Mouse (Mus musculus) spleen, postnatal 36 days (tissue): ENCODE data around the gene Dnajc22.

Experiments
- DNase-seq, 2 experiments: peaks; one replicate each; pipeline ENCODE4 v3.0.0; 2022; ENCODE audit warnings: low spot score in 2 of 2, mixed read lengths in 1 of 2

The Dnajc22 gene

DNA sequence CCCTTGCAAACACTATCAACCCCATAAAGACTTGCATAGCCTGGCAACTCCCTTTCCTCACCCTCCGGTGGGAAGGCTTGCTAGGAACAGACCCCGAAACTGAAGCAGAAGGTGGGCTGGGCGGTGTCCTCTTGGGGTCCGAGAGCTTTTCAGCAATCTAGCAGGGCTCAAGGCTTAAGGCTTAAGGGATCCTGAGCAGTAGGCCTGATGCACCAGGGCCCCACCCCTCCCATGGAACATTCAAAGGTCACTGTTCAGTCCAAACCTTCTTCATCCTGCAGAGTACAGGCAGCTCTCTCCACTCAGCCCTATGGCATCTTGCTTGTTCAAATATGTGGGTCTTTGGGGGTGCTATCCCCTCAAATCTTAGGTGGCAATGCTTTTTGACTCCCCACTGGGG is 7.0 kb upstream of the Dnajc22 start:
- DNase-seq, result no peak

GRCm38 (mm10) chr15:99087253-99088075 is 5.5 kb upstream of the Dnajc22 start, which contains the start of gene C1ql4:
TSS of gene C1ql4 (minus strand) at chr15:99087817.
- DNase-seq, result no peak

GRCm38 (mm10) chr15:99088292-99088691 is 4.7 kb upstream of the Dnajc22 start:
- peak; percentile 44 to 53 for DNase-seq

- DNase-seq, result no peak
Measured at GRCm38 (mm10) chr15:99089069-99089468, 3.9 kb upstream of the Dnajc22 start.

GRCm38 (mm10) chr15:99093291-99094258 is 605 bp downstream of the Dnajc22 start:
- DNase-seq, result no peak

- no peak for DNase-seq
Measured at GRCm38 (mm10) chr15:99094631-99095270, 1.8 kb downstream of the Dnajc22 start.

DNA sequence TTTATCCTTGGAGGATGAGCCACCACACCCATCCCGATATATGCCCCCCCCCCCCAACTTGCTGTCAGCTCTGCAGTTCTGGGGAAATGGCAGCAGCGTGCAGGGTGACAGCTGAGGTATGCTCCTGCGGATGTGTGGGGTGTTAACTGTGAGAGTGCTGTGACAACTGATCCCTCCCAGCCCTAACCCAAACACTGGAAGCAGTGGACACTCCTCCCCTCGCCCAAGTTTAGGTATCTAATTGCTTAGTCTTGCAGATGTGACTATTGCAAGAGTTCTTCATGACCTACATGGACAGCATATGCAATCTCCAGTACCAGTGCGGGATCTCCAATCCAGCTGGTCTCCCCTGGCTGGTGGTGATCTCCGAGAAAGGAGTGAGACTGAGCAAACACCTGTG is 2.4 kb downstream of the Dnajc22 start:
- no peak for DNase-seq

DNA sequence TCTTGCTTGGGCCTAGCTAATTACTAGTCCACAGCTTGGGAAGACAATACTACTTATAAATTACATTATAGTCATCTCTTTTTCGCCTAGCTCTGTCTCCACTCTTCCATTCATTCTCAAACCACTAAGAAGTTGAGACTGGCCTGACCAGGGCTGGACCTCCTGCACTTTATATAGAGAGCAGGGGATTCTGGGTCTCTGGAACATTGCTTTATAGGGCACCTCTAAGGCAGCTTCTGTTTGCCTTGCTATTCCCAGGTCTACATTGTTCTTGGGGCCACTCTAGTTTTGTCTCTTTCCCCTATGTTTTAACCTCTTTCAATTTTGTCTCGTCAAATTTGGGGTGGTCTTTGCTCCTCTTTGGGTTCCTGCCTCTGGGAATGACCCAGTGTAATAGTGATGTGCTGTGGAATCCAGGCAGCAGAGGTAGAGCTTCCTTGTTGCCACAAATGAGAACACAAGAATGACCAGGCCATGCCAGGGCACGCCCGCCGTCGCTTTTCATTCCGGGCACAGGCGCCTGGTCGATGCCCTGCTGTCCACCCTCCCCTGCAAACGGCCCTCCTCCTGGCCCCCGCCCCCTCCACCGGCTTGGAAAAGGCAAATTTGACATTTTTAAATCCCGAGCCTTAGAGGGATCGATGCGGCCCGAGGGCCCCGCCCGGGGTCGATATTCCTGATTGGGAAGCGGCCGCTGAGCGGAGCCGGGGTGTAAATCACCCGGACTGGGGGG is 3.3 kb downstream of the Dnajc22 start:
- DNase-seq, result no peak

DNA sequence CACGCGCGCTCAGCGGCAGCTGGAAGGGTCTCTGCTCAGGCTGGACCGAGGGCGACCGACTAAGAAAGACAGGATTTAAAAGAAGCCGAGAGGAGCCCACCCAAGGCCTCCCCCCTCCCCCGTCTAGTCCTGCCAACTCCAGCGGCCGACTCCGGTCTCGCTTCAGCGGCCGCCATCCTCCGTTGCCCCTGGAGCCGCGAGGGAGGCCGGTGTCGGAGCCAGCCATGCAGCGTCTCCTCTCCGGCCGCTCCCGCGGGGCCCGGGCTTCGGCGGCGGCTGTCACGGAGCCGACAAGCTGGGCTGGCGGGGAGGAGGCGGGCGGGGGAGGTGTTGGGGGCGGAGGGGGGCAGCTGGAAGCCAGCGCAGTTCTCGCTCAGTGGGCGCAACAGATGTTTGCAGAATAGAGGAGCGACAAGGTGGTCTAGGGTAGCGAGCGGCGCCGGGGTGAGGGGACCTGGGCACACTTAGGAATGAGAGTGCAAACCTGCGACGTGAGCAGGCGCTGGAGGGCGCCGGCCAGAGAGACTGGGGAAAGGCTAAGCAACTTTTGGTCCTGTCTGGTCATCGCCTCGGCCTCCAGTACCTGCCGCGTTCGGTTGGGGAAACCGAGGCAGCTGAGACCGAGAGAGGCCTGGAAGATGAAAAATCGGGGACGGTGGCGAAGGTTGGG is 4.0 kb downstream of the Dnajc22 start:
- no peak for DNase-seq

DNA sequence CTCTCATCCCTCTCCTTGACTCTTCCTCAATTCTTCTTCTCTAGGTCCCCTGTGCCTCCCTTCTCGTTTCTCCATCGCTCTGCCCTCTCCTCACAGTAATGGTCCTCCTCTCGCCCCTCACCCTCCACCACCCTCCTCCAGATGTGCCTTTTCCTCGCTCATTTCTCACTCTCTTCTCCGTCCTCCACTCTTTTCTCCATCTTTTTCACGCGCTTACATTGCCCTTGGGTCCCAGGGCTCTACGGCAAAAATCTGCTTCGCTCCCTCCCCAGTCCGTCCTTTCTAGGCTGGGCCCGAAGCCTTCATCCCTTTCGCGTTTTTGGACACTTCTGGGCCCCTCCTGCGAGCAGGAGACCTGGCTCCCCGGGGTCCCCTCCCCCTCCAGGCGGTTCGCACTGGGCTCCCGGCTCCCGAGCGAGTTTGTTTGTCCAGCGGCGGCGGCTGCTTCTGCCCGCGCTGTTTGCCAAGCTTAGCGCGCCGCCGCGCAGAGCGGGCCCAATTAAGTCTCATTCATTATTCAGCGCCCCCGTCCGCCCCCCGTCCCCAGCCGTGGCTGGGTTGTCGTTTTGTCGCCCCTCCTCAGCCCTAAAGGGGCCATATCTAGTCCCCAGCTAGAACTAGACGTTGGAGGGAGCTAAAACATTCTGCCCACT is 5.0 kb downstream of the Dnajc22 start:
- DNase-seq, result no peak

GRCm38 (mm10) chr15:99098493-99098861 is 5.5 kb downstream of the Dnajc22 start:
- no peak for DNase-seq

DNA sequence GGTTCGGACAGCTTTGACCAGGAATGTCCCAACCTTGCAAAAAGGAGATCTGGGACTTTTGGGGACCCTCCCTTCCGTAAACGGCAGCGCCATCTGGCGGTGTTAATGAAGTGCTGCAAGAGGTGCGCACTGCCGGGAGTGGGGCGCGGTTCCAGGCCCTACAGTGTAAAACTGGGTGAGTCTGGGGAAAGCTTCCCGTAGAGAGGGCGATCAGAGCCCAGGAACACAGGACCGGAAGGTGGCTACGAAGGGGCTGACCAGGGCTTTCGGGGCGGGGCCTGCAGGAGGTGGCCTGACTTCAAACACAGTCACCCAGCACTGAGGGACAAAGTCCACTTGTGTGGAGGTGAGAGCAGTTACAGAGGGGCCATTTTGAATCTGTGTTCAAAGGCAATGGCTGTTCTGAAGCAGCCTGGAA is 6.2 kb downstream of the Dnajc22 start:
- DNase-seq, result no peak

DNA sequence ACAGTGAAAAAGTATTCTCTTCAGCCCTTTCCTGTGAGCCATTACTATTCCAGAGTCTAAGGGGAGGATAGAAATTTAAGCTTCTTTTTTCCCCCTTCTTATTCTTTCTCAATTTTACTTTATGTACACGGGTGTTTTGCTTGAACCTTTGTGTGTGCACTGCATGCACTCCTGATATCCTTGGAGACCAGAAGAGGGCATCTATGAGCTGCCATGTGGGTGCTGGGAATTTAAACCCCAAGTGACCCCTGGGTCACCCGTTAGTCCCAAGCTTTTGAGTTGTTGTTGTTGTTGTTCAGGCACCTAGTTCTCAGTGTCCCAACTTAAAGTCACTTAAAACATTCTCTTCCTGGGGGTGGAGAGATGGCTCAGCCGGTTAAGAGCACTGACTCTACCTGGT is 7.0 kb downstream of the Dnajc22 start:
- no peak for DNase-seq

- DNase-seq, result no peak
Measured at GRCm38 (mm10) chr15:99105238-99105637, 12.3 kb downstream of the Dnajc22 start.

- no peak for DNase-seq
Measured at GRCm38 (mm10) chr15:99107866-99108265, 14.9 kb downstream of the Dnajc22 start.

DNA sequence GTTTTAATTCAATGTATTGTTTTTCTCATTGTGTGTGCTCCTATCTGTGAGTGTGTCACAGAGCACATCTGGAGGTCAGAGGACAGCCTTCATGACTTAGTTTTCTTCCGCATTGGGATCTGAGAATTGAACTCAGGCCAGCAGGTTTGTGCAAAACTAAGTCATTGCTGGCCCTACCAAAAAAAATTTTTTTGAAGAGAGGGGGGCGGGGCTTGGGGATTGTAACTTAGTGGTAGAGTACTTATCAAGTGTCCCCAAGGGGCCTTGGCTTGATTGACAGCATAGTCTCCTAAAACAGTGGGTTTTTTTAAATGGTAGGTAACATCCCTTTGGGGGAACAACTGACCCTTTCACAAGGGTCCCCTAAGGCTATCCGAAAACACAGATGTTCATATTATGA is 18.2 kb downstream of the Dnajc22 start:
- no peak for DNase-seq

GRCm38 (mm10) chr15:99111809-99112208 is 18.8 kb downstream of the Dnajc22 start:
- DNase-seq, result no peak

DNA sequence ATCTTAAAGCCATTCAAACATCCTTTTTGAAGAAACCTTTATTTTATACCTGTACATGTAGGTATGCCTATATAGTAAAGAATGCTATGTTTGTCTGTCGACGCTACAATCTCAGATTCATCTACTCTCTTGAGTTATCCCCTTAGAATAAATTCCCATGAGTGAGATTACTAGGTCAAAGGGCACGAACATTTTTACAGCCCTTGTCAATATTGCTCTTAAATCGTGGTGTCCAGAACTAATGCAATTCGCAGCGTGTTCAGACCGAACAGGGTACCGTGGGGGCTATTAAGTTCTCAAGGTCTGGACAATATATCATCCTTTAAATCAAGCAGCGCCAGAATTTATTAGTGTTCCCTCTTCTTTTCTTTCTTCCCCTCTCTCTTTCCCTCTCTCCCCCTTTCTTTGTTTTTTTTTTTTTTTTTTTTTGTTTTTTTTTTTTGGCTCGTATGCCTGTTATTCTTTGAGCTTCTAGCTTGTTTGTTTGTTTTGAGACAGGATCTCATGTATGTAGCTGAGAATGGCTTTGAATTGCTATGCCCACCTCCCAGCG is 19.9 kb downstream of the Dnajc22 start:
- no peak for DNase-seq

- no peak for DNase-seq
Measured at GRCm38 (mm10) chr15:99113396-99113975, 20.5 kb downstream of the Dnajc22 start.
